Mouse (Mus musculus) gastrocnemius, postnatal 25 days (tissue): ENCODE results near the gene Prrt2. TPM values are rescaled to one million over a fixed set of nuclear protein-coding genes. Genes with fewer than 3 reads are reported as not detected.

Experiments used
- DNase-seq: peaks from one replicate; pipeline ENCODE4 v3.0.0; 2022
- total RNA-seq, 2 experiments: library from RNA; stranded (reverse); gene quantifications; 1 replicate in 1 of 2; 2 replicates in 1 of 2; pipeline ENCODE4 v1.2.3; 2021

The Prrt2 gene
- total RNA-seq, 2 experiments from 2014 or later, result 0.77 to 0.86 TPM

- no peak for DNase-seq
These were observed 980 bp downstream of the Prrt2 start for GRCm38 (mm10) chr7:127020031-127020430.

GRCm38 (mm10) chr7:127019306-127019960 is 1.6 kb downstream of the Prrt2 start:
- DNase-seq, result no peak

DNA sequence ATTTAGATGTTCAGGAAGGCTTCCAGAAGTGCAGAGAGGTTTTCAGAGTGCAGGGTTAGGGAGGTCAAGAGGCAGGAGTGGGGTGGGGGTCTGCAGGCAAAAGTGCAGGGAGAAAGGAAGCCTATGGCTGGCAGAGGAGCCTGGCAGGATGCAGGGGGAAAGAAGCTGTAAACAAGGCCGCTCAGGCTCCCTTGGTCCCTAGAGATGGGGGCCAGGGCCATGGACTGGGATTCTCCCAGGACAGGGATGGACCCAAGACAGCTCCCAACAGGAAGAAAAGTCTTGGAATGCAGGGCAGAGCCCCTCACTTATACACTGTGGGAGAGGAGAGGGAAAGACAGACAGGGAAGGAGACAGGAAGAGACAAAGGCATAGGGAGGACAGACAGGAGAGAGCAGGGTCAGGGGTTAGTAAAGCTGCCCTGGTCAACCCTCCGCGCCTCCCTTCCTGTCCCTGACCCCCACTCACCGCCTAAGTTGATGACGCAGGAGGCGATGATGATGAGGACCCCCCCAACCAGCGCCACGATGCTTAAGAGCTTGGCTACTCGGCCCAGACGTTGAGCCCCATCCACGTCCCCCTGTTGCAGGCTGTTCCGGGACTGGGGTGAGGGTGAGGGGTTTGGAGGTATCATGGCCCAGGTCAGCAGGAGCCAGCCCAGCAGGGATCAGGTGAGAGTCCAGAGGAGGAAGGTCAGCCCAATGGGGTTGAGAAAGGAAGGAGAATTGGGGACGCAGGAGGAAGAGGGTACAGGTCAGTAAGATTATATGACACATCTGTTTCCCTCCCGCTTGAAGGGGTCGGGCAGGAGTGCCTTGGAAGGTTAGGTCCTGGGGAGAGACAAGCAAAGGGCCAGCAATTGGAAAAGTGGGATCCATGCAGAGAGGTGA is 2.4 kb downstream of the Prrt2 start:
- no peak for DNase-seq

DNA sequence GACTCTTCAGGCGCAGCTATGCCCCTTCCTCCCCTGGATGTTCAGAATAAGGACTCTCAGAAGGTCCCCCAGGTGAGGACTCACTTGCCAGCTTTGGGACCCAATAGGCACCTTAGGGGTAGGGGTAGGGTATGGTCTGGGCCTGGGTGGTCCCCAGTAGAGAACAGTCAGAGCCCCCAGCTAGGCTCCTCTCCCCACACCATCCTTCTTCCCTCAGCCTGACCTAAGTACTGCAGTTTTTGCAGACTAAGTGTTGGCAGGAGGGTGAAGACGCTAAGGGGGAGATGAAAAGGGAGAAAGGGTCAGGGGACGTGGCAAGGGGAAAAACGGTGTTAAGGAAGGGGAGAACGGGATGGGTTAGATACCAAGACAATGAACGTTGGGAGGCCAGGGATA is 3.1 kb downstream of the Prrt2 start:
- no peak for DNase-seq

- DNase-seq, result peak; percentile 95
These were observed 3.8 kb downstream of the Prrt2 start, which contains the start of gene Pagr1a for GRCm38 (mm10) chr7:127016971-127017949. Gene Pagr1a, minus strand, starts transcription at chr7:127017352.

DNA sequence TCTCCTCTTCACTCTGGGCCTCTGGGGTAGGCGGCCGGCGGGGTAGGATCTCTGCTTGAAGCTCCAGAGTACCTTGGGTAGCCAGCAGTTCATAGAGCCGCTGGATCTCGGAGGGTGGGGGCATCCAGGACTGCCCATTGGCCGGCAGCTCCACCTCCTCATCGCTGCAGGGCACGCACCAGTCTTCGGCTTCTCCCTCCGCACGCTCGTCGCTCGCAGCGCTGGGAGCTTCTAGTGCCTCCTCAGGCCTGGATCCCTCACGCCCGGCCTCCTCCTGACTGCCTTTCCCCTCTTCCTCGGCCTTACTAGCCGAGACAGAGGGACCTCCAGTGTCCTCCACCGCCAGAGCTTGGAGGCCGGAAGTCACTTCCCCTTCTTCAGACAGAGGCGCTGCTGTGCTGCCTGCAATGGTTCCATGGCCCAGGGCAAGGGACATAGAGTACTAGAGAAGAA is 4.5 kb downstream of the Prrt2 start:
- DNase-seq, result peak; percentile 60

DNA sequence TGATC is 4.7 kb downstream of the Prrt2 start, which contains the start of gene Pagr1b:
Gene Pagr1b, minus strand, starts transcription at position 4 of the 5 bp plus-strand sequence.
- no peak for DNase-seq

GRCm38 (mm10) chr7:127016081-127016480 is 4.9 kb downstream of the Prrt2 start:
- DNase-seq, result no peak

DNA sequence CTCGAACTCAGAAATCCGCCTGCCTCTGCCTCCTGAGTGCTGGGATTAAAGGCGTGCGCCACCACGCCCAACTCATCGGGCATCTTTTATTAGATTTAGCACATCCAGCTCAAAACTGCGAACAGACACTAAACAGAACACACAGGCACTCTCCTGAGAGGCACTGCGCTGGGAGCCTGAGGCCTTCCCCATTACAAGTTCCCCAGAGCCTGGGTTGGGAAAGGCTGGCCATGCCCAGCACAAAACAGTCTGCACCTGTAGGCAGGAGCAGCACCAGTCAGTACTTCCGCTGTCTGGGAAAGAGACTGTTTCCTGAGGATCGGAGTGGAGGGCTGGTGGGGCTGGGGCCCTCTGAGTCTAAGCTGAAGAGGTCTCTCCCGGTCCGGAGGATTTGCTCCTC is 6.0 kb downstream of the Prrt2 start:
- DNase-seq, result no peak

GRCm38 (mm10) chr7:127014320-127014719 is 6.7 kb downstream of the Prrt2 start, which contains the start of gene Mvp:
Gene Mvp, minus strand, starts transcription at chr7:127014621.
- peak; percentile 72 for DNase-seq

- DNase-seq, result no peak
These were observed 7.6 kb downstream of the Prrt2 start for GRCm38 (mm10) chr7:127013385-127013784.

- DNase-seq, result no peak
These were observed 8.2 kb downstream of the Prrt2 start for GRCm38 (mm10) chr7:127012845-127013244.

DNA sequence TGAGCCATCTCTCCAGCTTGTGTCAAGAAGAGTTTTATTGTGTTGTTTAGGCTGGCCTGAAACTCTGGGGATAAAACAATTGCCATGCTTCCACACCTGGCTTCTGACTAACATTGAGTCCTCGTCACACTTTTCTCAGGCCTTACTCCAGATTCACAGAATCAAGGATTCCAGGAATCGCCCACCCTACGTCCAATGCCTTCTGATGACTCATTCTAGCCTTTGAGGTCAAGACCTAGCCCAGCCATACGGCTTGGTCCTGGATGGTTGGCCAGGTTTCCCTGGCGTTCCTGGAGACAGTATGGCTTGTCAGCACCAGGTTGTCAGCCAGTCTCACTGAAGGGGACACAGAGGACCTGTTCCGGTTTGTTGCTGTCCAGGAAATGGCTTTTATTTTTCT is 8.6 kb downstream of the Prrt2 start:
- no peak for DNase-seq

GRCm38 (mm10) chr7:127011717-127012116 is 9.3 kb downstream of the Prrt2 start:
- no peak for DNase-seq

DNA sequence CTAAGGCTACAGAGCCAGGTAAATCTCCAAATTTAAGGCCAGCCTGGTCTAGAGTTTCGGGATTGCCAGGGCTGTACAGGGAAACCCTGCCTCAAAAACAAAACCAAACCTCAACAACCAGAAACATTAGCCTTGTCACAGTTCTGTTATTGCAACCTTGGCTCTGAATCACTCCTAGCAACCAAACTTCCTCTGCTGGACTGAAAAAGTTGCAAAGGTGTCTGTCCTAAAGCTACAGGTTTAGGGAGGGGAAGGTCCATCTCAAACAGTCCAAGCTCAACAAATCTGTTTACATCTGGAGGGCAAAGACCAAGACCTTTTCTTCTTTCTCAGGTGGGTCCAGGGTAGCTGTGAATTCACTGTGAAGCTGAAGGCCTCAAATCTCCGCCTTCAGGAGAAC is 10.0 kb downstream of the Prrt2 start:
- DNase-seq, result no peak

GRCm38 (mm10) chr7:127009307-127010085 is 11.5 kb downstream of the Prrt2 start:
- no peak for DNase-seq

DNA sequence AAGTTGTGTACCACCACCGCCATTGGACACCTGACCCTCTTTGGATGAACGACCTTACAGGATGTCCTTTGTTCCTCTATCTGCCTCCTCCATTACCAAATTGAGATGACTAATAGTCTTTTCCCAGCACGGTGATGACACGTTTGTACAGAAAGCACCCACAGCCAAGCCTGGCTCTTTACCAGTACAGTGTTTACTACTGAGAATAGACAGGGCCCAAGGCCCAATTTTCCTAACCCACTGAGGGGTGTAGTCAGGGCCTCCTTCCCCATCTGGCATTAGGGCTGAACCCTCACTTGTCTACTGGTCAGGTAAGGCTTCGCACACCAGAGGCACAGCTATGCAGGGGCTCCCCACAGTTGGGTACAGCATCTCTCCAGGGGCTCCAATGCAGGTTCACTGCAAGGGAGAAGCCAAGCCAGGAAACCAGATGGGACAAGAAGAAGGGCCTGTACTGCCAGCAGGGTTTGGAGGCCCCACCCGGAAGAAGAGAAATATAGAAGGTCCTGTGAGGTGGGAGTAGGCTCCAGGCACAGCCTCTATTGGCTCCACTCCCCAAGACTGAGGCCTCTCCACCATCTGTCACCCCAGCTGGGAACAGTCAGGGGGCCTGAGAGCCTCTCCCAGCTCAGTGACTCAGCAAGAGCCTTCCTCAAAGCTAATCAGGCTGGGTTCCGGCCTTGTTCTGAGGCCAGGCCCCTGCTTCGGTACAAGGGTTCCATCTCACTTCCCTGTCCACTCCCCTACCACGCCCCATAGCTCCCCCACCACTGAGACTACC is 12.6 kb downstream of the Prrt2 start:
- peak; percentile 79 for DNase-seq

GRCm38 (mm10) chr7:127007313-127008024 is 13.5 kb downstream of the Prrt2 start:
- DNase-seq, result no peak

GRCm38 (mm10) chr7:127004122-127004875 is 16.7 kb downstream of the Prrt2 start:
- DNase-seq, result no peak

DNA sequence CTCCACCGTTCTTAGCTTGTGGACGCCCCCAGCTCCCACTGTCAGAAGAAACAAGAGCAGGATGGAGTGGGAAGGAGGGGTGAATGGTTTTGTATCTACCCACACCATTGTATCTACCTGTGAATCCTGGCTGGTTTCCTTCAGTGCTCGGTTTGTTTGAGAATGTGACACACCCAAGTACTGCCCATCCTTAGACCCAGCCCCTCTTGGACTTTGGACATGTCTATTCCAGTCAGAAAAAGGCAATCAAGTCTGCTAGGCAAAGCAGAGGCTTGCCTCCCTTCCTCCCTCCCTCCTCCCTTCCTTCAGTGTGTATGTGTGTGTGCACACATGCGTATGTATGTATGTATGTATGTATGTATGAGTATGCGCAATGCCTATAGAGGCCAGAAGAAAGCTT is 17.4 kb downstream of the Prrt2 start:
- no peak for DNase-seq
